Mouse (Mus musculus): ENCODE results near the gene Efna4.

The Efna4 gene

GRCm38 (mm10) chr3:89337721-89338578 is at the start of gene Efna4:
Gene Efna4 (minus strand): TSS chr3:89338028.
- 5% methylated on average over 44 of the region's 44 CpGs for WGBS

- 71% methylated on average over 17 of the region's 17 CpGs for WGBS
Observed at GRCm38 (mm10) chr3:89386438-89387420, 48.9 kb upstream of the Efna4 start.

- WGBS = 72% methylated on average over 11 of the region's 11 CpGs
Observed at GRCm38 (mm10) chr3:89385451-89385850, 47.6 kb upstream of the Efna4 start.

GRCm38 (mm10) chr3:89384331-89385076 is 46.7 kb upstream of the Efna4 start:
- 83% methylated on average over 12 of the region's 12 CpGs for WGBS

- 91% methylated on average over 5 of the region's 5 CpGs for WGBS
Observed at GRCm38 (mm10) chr3:89383651-89384255, 45.9 kb upstream of the Efna4 start.

GRCm38 (mm10) chr3:89382950-89383349 is 45.1 kb upstream of the Efna4 start:
- 84% methylated on average over 5 of the region's 5 CpGs for WGBS

GRCm38 (mm10) chr3:89382033-89382882 is 44.4 kb upstream of the Efna4 start:
- WGBS = 91% methylated on average over 9 of the region's 9 CpGs

- 91% methylated on average over 11 of the region's 11 CpGs for WGBS
Observed at GRCm38 (mm10) chr3:89381233-89381632, 43.4 kb upstream of the Efna4 start.

- WGBS = 95% methylated on average over 18 of the region's 18 CpGs
Observed at GRCm38 (mm10) chr3:89380711-89381110, 42.9 kb upstream of the Efna4 start.

- 97% methylated on average over 14 of the region's 14 CpGs for WGBS
Observed at GRCm38 (mm10) chr3:89380291-89380690, 42.5 kb upstream of the Efna4 start.

GRCm38 (mm10) chr3:89379388-89380131 is 41.7 kb upstream of the Efna4 start:
- 88% methylated on average over 31 of the region's 31 CpGs for WGBS

- WGBS = 3% methylated on average over 29 of the region's 29 CpGs
Observed at GRCm38 (mm10) chr3:89378394-89379067, 40.7 kb upstream of the Efna4 start.

- WGBS = 72% methylated on average over 4 of the region's 4 CpGs
Observed at GRCm38 (mm10) chr3:89377831-89378230, 40.0 kb upstream of the Efna4 start.

- 64% methylated on average over 5 of the region's 5 CpGs for WGBS
Observed at GRCm38 (mm10) chr3:89373581-89374231, 35.9 kb upstream of the Efna4 start.

- 79% methylated on average over 11 of the region's 11 CpGs for WGBS
Observed at GRCm38 (mm10) chr3:89367338-89367737, 29.5 kb upstream of the Efna4 start.

- WGBS = 87% methylated on average over 20 of the region's 20 CpGs
Observed at GRCm38 (mm10) chr3:89365486-89366414, 27.9 kb upstream of the Efna4 start.

GRCm38 (mm10) chr3:89365153-89365485 is 27.3 kb upstream of the Efna4 start, which contains the start of gene Dcst1:
Gene Dcst1 (minus strand): TSS chr3:89365253.
- 89% methylated on average over 11 of the region's 11 CpGs for WGBS
